Mouse (Mus musculus) megakaryocyte, embryonic 14.5 days (primary cell): ENCODE results near the gene Kcnma1. TPM values are rescaled to one million over a fixed set of nuclear protein-coding genes. Genes with fewer than 3 reads are reported as not detected.

Experiments used
- H3K27me3 ChIP-seq: replicated peaks from 2 replicates; pipeline ENCODE3; 2012; ENCODE audit warnings: inconsistent platforms
- H3K36me3 ChIP-seq: replicated peaks from 2 replicates; pipeline ENCODE3; 2012; ENCODE audit warnings: low read length, inconsistent platforms, mixed read lengths
- H3K4me1 ChIP-seq: 2 replicates; pipeline ENCODE4 v1.6.1; 2012; ENCODE audit warnings: inconsistent platforms
- H3K4me3 ChIP-seq: replicated peaks from 2 replicates; pipeline ENCODE3; 2012; ENCODE audit warnings: moderate library complexity, mild to moderate bottlenecking, inconsistent platforms
- H3K9me3 ChIP-seq: 2 replicates; pipeline ENCODE4 v1.6.1; 2012; ENCODE audit warnings: inconsistent platforms
- FLI1 ChIP-seq: IDR thresholded peaks from 2 replicates; pipeline ENCODE4 v1.6.1; 2012; ENCODE audit warnings: low read length, inconsistent platforms, mixed read lengths
- GATA1 ChIP-seq: IDR thresholded peaks from 3 replicates; pipeline ENCODE4 v1.6.1; 2012; ENCODE audit warnings: mixed read lengths, low read length, inconsistent platforms, borderline replicate concordance
- polyA plus RNA-seq: library from polyadenylated mRNA; stranded (reverse); fragments of >175 nt; gene quantifications from 2 replicates; pipeline ENCODE4 v1.2.3, GENCODE M21; 2012; ENCODE audit warnings: low replicate concordance; ENCODE audit not compliant: insufficient read depth

Kcnma1 gene
- polyA plus RNA-seq, 1 experiment: not detected

- Histone ChIP-seq H3K27me3 (no peaks in the 10 kb centered on the region), H3K4me3 (no peak overlapping the region)
Measured at GRCm38 (mm10) chr14:23879331-23879730, 135.0 kb downstream of the Kcnma1 start.

GRCm38 (mm10) chr14:23877561-23877960 is 136.7 kb downstream of the Kcnma1 start:
- no peaks in the 10 kb centered on the region for H3K36me3 ChIP-seq
- H3K4me1 ChIP-seq: no peaks in the 10 kb centered on the region
- no peak overlapping the region for H3K4me3 ChIP-seq
- TF ChIP-seq GATA1: no peak
- no peak for TF ChIP-seq FLI1
- no peaks in the 10 kb centered on the region for H3K27me3 ChIP-seq
- peaks cover 3% of the 10 kb centered on the region; the same call in 1 of the 2 replicates for H3K9me3 ChIP-seq

More at GRCm38 (mm10) chr14:23879331-23879730, 135.0 kb downstream of the Kcnma1 start:
- Histone ChIP-seq H3K4me1 (no peaks in the 10 kb centered on the region), H3K9me3 (peaks cover 2% of the 10 kb centered on the region; the same call in 1 of the 2 replicates), H3K36me3 (no peaks in the 10 kb centered on the region)
- no peak for TF ChIP-seq GATA1
- no peak for TF ChIP-seq FLI1

GRCm38 (mm10) chr14:23874545-23874944 is 139.7 kb downstream of the Kcnma1 start:
- Histone ChIP-seq H3K4me3 (peak overlapping the region; percentile 2), H3K4me1 (no peaks in the 10 kb centered on the region)

GRCm38 (mm10) chr14:23857034-23857433 is 157.3 kb downstream of the Kcnma1 start:
- TF ChIP-seq GATA1: no peak
- no peaks in the 10 kb centered on the region for H3K36me3 ChIP-seq
- no peaks in the 10 kb centered on the region for H3K27me3 ChIP-seq
- no peak overlapping the region for H3K4me3 ChIP-seq
- no peaks in the 10 kb centered on the region for H3K4me1 ChIP-seq
- peaks cover 12% of the 10 kb centered on the region for H3K9me3 ChIP-seq

More at GRCm38 (mm10) chr14:23874545-23874944, 139.7 kb downstream of the Kcnma1 start:
- TF ChIP-seq GATA1 (no peak), FLI1 (no peak)
- Histone ChIP-seq H3K36me3 (no peaks in the 10 kb centered on the region), H3K27me3 (no peaks in the 10 kb centered on the region), H3K9me3 (peaks cover 3% of the 10 kb centered on the region; the same call in 1 of the 2 replicates)

GRCm38 (mm10) chr14:23854946-23855345 is 159.3 kb downstream of the Kcnma1 start:
- Histone ChIP-seq H3K4me3 (no peak overlapping the region), H3K4me1 (no peaks in the 10 kb centered on the region), H3K27me3 (no peaks in the 10 kb centered on the region), H3K36me3 (no peaks in the 10 kb centered on the region), H3K9me3 (peaks cover 6% of the 10 kb centered on the region; the same call in 1 of the 2 replicates)
- no peak for TF ChIP-seq GATA1
- TF ChIP-seq FLI1: no peak

GRCm38 (mm10) chr14:23848529-23849141 is 165.7 kb downstream of the Kcnma1 start:
- no peaks in the 10 kb centered on the region for H3K27me3 ChIP-seq
- no peaks in the 10 kb centered on the region for H3K4me1 ChIP-seq
- TF ChIP-seq FLI1: no peak
- TF ChIP-seq GATA1: no peak
- peaks cover 8% of the 10 kb centered on the region for H3K9me3 ChIP-seq
- no peak overlapping the region for H3K4me3 ChIP-seq
- no peaks in the 10 kb centered on the region for H3K36me3 ChIP-seq

GRCm38 (mm10) chr14:23846706-23847105 is 167.6 kb downstream of the Kcnma1 start:
- Histone ChIP-seq H3K4me1 (no peaks in the 10 kb centered on the region), H3K27me3 (no peaks in the 10 kb centered on the region), H3K36me3 (no peaks in the 10 kb centered on the region), H3K9me3 (peaks cover 8% of the 10 kb centered on the region), H3K4me3 (no peak overlapping the region)
- TF ChIP-seq GATA1: no peak
- TF ChIP-seq FLI1: no peak

GRCm38 (mm10) chr14:23842025-23842424 is 172.3 kb downstream of the Kcnma1 start:
- TF ChIP-seq FLI1: no peak
- no peak for TF ChIP-seq GATA1
- Histone ChIP-seq H3K36me3 (no peaks in the 10 kb centered on the region), H3K27me3 (no peaks in the 10 kb centered on the region), H3K4me1 (no peaks in the 10 kb centered on the region), H3K9me3 (peaks cover 7% of the 10 kb centered on the region; the same call in 1 of the 2 replicates), H3K4me3 (no peak overlapping the region)

- H3K4me1 ChIP-seq: no peaks in the 10 kb centered on the region
- no peak overlapping the region for H3K4me3 ChIP-seq
- TF ChIP-seq FLI1 (no peak), GATA1 (no peak)
- H3K27me3 ChIP-seq: no peaks in the 10 kb centered on the region
- no peaks in the 10 kb centered on the region for H3K36me3 ChIP-seq
- H3K9me3 ChIP-seq: peaks cover 10% of the 10 kb centered on the region; the same call in 1 of the 2 replicates
Measured at GRCm38 (mm10) chr14:23839613-23840012, 174.7 kb downstream of the Kcnma1 start.

GRCm38 (mm10) chr14:23835387-23836111 is 178.7 kb downstream of the Kcnma1 start:
- Histone ChIP-seq H3K9me3 (peaks cover 9% of the 10 kb centered on the region; the same call in 1 of the 2 replicates), H3K27me3 (no peaks in the 10 kb centered on the region), H3K4me1 (no peaks in the 10 kb centered on the region), H3K4me3 (no peak overlapping the region), H3K36me3 (no peaks in the 10 kb centered on the region)
- no peak for TF ChIP-seq GATA1
- TF ChIP-seq FLI1: no peak
